Mouse (Mus musculus) intestine, embryonic 15.5 days (tissue): ENCODE data around the gene Micu1. TPM values are rescaled to one million over a fixed set of nuclear protein-coding genes. Genes with fewer than 3 reads are reported as not detected.

Experiments used
- ATAC-seq: fragments of 200-750 bp; cut with Nextera tagmentation; 2 replicates; pipeline ENCODE4 v1.8.0; 2017; ENCODE audit warnings: moderate TSS enrichment, moderate library complexity
- H3K27ac ChIP-seq: fragments of 300-500 bp; sonication (generic); 2 replicates; pipeline ENCODE4 v1.5.1; 2015; ENCODE audit warnings: mild to moderate bottlenecking, inconsistent platforms
- H3K27me3 ChIP-seq: fragments of 300-500 bp; sonication (generic); replicated peaks from 2 replicates; pipeline ENCODE4 v1.6.1; 2015; ENCODE audit warnings: inconsistent platforms
- H3K36me3 ChIP-seq: fragments of 300-500 bp; sonication (generic); 2 replicates; pipeline ENCODE4 v1.6.1; 2015; ENCODE audit warnings: inconsistent platforms
- H3K4me1 ChIP-seq: fragments of 300-500 bp; sonication (generic); replicated peaks from 2 replicates; pipeline ENCODE4 v1.6.1; 2015; ENCODE audit warnings: inconsistent platforms
- H3K4me2 ChIP-seq: fragments of 300-500 bp; sonication (generic); replicated peaks from 2 replicates; pipeline ENCODE4 v1.6.1; 2015; ENCODE audit warnings: mild to moderate bottlenecking, inconsistent platforms
- H3K4me3 ChIP-seq: fragments of 300-500 bp; sonication (generic); replicated peaks from 2 replicates; pipeline ENCODE4 v1.5.1; 2015; ENCODE audit warnings: inconsistent platforms
- H3K9ac ChIP-seq: fragments of 300-500 bp; sonication (generic); 2 replicates; pipeline ENCODE4 v1.6.1; 2015; ENCODE audit warnings: inconsistent platforms
- H3K9me3 ChIP-seq: fragments of 300-500 bp; sonication (generic); 2 replicates; pipeline ENCODE4 v1.6.1; 2016; ENCODE audit warnings: inconsistent platforms
- WGBS: fragments of 180-500 bp; shearing (Covaris S2); methylation state at CpG from one replicate; pipeline ENCODE4 v1.1.7; 2015; 5-methylcytosine and 5-hydroxymethylcytosine counted together
- polyA plus RNA-seq: library from polyadenylated mRNA; unstranded; fragments of >200 nt; fragmentation: Nextera tagmentation; extraction: Ambion mirVana; gene quantifications from 2 replicates; pipeline ENCODE4 v1.2.1, GENCODE M21; 2015

The Micu1 gene
- polyA plus RNA-seq, 1 experiment from 2014 or later, result 66.0 TPM

DNA sequence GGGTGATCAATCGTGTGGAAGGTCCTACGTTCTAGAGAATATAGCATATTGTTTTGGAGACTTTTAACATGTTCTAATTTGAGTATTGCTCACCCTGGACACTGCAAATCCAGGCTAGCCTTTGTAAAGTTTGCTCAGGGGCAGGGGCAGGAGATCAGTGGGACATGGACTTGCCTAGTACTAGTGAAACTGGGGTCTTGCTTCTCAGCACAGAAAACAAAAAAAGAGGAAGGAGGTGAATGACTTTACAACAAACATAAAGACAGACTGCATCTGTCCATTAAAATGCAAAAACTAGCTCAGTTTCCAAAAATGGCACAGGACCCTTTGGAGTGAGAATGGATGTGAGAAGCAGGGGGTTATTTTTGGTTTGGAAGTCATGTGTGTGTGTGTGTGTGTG is 8.2 kb upstream of the Micu1 start:
- WGBS, result 93% methylated on average over 2 of the region's 2 CpGs
- H3K4me2 ChIP-seq, result no peak overlapping the region
- no peak overlapping the region for H3K27ac ChIP-seq
- ATAC-seq, result no peak
- no peak overlapping the region for H3K9ac ChIP-seq
- no peaks in the 10 kb centered on the region for H3K27me3 ChIP-seq
- no peak overlapping the region for H3K4me3 ChIP-seq
- H3K9me3 ChIP-seq, result no peaks in the 10 kb centered on the region
- no peaks in the 10 kb centered on the region for H3K4me1 ChIP-seq
- no peaks in the 10 kb centered on the region for H3K36me3 ChIP-seq

- ATAC-seq, result no peak
- H3K9me3 ChIP-seq, result no peaks in the 10 kb centered on the region
- 0 out of 2 replicates have a peak, but pooled peaks cover 5% of the 10 kb centered on the region for H3K4me1 ChIP-seq
- no peak overlapping the region for H3K27ac ChIP-seq
- H3K9ac ChIP-seq, result no peak overlapping the region
- WGBS, result 80% methylated on average over 5 of the region's 5 CpGs
- H3K36me3 ChIP-seq, result no peaks in the 10 kb centered on the region
- no peaks in the 10 kb centered on the region for H3K27me3 ChIP-seq
- H3K4me3 ChIP-seq, result no peak overlapping the region
- no peak overlapping the region for H3K4me2 ChIP-seq
Measured at GRCm38 (mm10) chr10:59699516-59699915, 2.8 kb upstream of the Micu1 start.

GRCm38 (mm10) chr10:59701805-59702204 is 472 bp upstream of the Micu1 start:
- Histone ChIP-seq H3K27me3 (no peaks in the 10 kb centered on the region), H3K4me2 (peak overlapping the region; percentile 69), H3K4me3 (peak overlapping the region; percentile 61), H3K4me1 (0 out of 2 replicates have a peak, but pooled peaks cover 5% of the 10 kb centered on the region), H3K9me3 (no peaks in the 10 kb centered on the region), H3K9ac (no peak overlapping the region), H3K36me3 (no peaks in the 10 kb centered on the region), H3K27ac (peak overlapping the region; percentile 41; the same call in 1 of the 2 replicates)
- WGBS, result 35% methylated on average over 5 of the region's 5 CpGs
- no peak; the same call in 1 of the 2 replicates for ATAC-seq

- Histone ChIP-seq H3K9me3 (no peaks in the 10 kb centered on the region), H3K27me3 (no peaks in the 10 kb centered on the region), H3K27ac (peak overlapping the region; percentile 72; the same call in 1 of the 2 replicates), H3K4me2 (peak overlapping the region; percentile 69), H3K36me3 (no peaks in the 10 kb centered on the region), H3K4me1 (0 out of 2 replicates have a peak, but pooled peaks cover 5% of the 10 kb centered on the region), H3K9ac (peak overlapping the region; percentile 67), H3K4me3 (peak overlapping the region; percentile 61)
- 3% methylated on average over 15 of the region's 15 CpGs for WGBS
- ATAC-seq, result no peak; the same call in 1 of the 2 replicates
Measured at GRCm38 (mm10) chr10:59703060-59703760, 933 bp downstream of the Micu1 start.

DNA sequence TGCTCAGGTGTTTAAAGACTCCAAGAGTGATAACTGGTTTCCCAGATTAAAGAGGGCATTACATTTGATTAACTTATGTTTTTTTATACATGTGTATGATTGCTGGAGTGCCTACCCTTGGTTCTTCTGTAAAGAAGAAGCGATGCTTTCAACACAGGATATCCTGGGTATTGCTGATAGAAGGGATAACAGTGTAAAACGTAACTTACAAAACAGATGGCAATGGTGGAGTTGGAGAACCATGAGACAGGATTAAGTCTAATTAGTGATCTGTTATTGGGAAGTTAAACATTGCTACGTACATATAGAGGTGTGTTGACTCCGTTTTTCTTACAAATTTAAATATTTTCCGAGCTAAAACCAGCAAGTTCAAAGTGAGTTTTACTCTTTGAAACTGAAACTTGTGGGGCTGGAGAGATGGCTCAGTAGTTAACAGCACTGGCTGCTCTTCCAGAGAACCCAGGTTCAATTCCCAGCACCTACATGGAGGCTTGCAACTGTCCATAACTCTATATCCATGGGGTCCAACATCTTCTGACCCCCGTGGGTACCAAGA is 4.8 kb downstream of the Micu1 start:
- no peak for ATAC-seq

GRCm38 (mm10) chr10:59707595-59707994 is 5.3 kb downstream of the Micu1 start:
- no peak for ATAC-seq
- Histone ChIP-seq H3K9ac (no peak overlapping the region), H3K4me1 (0 out of 2 replicates have a peak, but pooled peaks cover 5% of the 10 kb centered on the region), H3K4me2 (no peak overlapping the region), H3K27ac (no peak overlapping the region), H3K36me3 (no peaks in the 10 kb centered on the region), H3K27me3 (no peaks in the 10 kb centered on the region), H3K9me3 (no peaks in the 10 kb centered on the region), H3K4me3 (no peak overlapping the region)
- WGBS, result 80% methylated on average over 2 of the region's 2 CpGs

More for the DNA sequence above, 4.8 kb downstream of the Micu1 start:
- Histone ChIP-seq H3K4me2 (no peak overlapping the region), H3K36me3 (no peaks in the 10 kb centered on the region), H3K27ac (no peak overlapping the region), H3K9ac (no peak overlapping the region), H3K4me1 (0 out of 2 replicates have a peak, but pooled peaks cover 5% of the 10 kb centered on the region), H3K27me3 (no peaks in the 10 kb centered on the region), H3K9me3 (no peaks in the 10 kb centered on the region), H3K4me3 (no peak overlapping the region)
- 92% methylated on average over 6 of the region's 6 CpGs for WGBS

DNA sequence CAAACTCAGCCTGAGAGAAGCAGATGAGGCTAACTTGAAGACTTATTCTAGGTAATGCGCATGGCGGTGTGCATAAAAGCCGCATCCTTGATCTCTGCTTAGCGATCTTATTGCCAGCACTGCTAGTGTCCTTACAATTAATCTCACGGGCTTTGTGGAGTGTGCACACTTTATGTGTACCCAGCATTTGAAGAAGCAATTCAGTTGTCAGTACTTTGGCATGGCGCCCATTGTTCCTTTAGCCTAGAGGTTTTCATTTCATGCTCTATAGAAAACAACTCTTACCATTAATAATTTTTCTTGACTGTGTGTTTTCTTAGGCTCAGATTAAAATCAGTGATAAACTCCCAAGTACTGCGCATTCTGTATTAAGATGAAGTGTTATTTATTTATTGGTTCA is 7.0 kb downstream of the Micu1 start:
- Histone ChIP-seq H3K36me3 (no peaks in the 10 kb centered on the region), H3K27ac (no peak overlapping the region), H3K4me1 (no peaks in the 10 kb centered on the region), H3K9ac (no peak overlapping the region), H3K9me3 (no peaks in the 10 kb centered on the region), H3K4me2 (no peak overlapping the region), H3K4me3 (no peak overlapping the region), H3K27me3 (no peaks in the 10 kb centered on the region)
- no peak for ATAC-seq
- WGBS, result 89% methylated on average over 7 of the region's 7 CpGs

GRCm38 (mm10) chr10:59710246-59710645 is 8.0 kb downstream of the Micu1 start:
- ATAC-seq, result no peak
- Histone ChIP-seq H3K4me2 (no peak overlapping the region), H3K4me3 (no peak overlapping the region), H3K27ac (no peak overlapping the region), H3K9me3 (no peaks in the 10 kb centered on the region), H3K36me3 (no peaks in the 10 kb centered on the region), H3K27me3 (no peaks in the 10 kb centered on the region), H3K9ac (no peak overlapping the region), H3K4me1 (no peaks in the 10 kb centered on the region)
- 91% methylated on average over 1 of the region's 1 CpGs for WGBS

- Histone ChIP-seq H3K36me3 (no peaks in the 10 kb centered on the region), H3K4me3 (no peak overlapping the region), H3K9ac (no peak overlapping the region), H3K9me3 (no peaks in the 10 kb centered on the region), H3K27me3 (no peaks in the 10 kb centered on the region), H3K4me1 (no peaks in the 10 kb centered on the region), H3K4me2 (no peak overlapping the region), H3K27ac (no peak overlapping the region)
- no peak for ATAC-seq
- WGBS, result 95% methylated on average over 8 of the region's 8 CpGs
Measured at GRCm38 (mm10) chr10:59712062-59712461, 9.8 kb downstream of the Micu1 start.

DNA sequence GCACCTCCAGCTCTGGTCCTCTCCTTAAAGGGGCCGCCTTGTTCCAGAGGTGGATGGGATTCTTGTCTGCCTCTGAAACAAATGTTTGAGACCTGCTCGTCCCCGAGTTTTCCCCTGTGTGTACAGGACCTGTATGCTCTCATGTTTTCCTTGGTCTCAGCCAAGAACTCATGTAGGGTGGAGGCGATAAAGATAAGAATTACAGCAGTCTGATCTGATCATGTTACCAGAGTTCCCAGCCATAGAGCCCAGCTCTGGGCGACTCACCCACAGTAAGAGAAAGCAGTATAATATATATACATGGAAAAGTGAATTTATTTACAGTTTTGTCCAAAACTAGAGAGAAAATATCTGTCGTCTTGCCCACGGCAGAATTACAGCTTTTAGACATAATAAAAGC is 17.7 kb downstream of the Micu1 start:
- Histone ChIP-seq H3K4me2 (no peak overlapping the region), H3K27me3 (no peaks in the 10 kb centered on the region), H3K4me3 (no peak overlapping the region), H3K4me1 (peaks cover 10% of the 10 kb centered on the region), H3K9ac (no peak overlapping the region), H3K36me3 (no peaks in the 10 kb centered on the region), H3K27ac (no peak overlapping the region), H3K9me3 (no peaks in the 10 kb centered on the region)
- 69% methylated on average over 7 of the region's 7 CpGs for WGBS
- peak; percentile 23; the same call in 1 of the 2 replicates for ATAC-seq

GRCm38 (mm10) chr10:59721555-59721954 is 19.3 kb downstream of the Micu1 start:
- WGBS, result 77% methylated on average over 4 of the region's 4 CpGs
- Histone ChIP-seq H3K9ac (no peak overlapping the region), H3K9me3 (no peaks in the 10 kb centered on the region), H3K27ac (no peak overlapping the region), H3K36me3 (no peaks in the 10 kb centered on the region), H3K4me1 (peaks cover 10% of the 10 kb centered on the region), H3K4me2 (no peak overlapping the region), H3K4me3 (no peak overlapping the region), H3K27me3 (no peaks in the 10 kb centered on the region)
- ATAC-seq, result no peak

- Histone ChIP-seq H3K4me3 (no peak overlapping the region), H3K4me1 (peaks cover 10% of the 10 kb centered on the region), H3K27me3 (no peaks in the 10 kb centered on the region), H3K4me2 (no peak overlapping the region), H3K27ac (no peak overlapping the region), H3K9me3 (no peaks in the 10 kb centered on the region), H3K36me3 (no peaks in the 10 kb centered on the region), H3K9ac (no peak overlapping the region)
- ATAC-seq, result peak; percentile 51; the same call in 1 of the 2 replicates
Measured at GRCm38 (mm10) chr10:59724634-59725033, 22.4 kb downstream of the Micu1 start.

DNA sequence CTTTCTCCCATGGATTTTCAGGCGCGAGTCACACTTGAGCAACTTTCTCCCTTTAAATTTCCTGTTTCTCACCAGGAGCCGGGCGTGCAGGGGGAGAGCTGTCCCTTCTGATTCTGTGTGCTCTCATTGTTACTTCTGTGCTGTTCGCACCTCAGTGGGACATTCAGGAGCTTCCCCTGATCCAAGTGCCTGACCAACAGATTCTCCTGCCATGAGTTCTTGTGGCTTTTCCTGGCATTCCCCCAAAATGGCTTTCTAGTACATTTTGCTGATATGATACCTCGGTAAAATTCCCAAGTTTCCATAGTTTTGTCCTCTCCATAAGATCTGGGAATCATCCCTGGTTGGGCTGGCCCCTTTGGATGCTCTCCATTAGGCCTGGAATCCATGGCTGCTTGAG is 25.0 kb downstream of the Micu1 start:
- no peak for ATAC-seq
- 72% methylated on average over 6 of the region's 6 CpGs for WGBS
- H3K4me3 ChIP-seq, result no peak overlapping the region
- no peak overlapping the region for H3K27ac ChIP-seq
- H3K4me2 ChIP-seq, result no peak overlapping the region
- peaks cover 10% of the 10 kb centered on the region for H3K4me1 ChIP-seq
- no peaks in the 10 kb centered on the region for H3K27me3 ChIP-seq
- H3K9ac ChIP-seq, result no peak overlapping the region
- no peaks in the 10 kb centered on the region for H3K9me3 ChIP-seq
- H3K36me3 ChIP-seq, result no peaks in the 10 kb centered on the region
